Mouse (Mus musculus): ENCODE measurements around the gene Itga9. TPM values are rescaled to one million over a fixed set of nuclear protein-coding genes. Genes with fewer than 3 reads are reported as not detected.

Itga9 gene
- polyA plus RNA-seq, 1 experiment from 2014 or later: 5.9 TPM

DNA sequence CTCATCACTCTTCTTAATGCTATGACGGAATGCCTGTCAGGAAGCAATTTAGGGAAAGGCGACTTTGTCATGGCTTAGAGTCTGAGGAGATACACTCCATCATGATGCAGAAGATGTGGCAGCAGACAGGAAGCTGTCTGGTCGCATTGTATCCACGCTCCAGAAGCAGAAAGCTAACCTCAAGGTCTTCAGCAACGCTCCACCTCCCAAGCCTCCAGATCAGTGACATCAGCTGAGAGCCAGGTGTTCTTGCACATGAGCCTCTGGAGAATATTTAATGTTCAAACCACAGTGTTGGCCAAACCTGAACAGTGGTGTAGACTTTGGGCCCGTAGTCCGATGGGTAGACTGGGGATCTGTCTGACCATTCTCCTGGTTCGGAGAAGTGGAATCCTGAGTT is 55.5 kb downstream of the Itga9 start:
- 87% methylated on average over 8 of the region's 8 CpGs for WGBS
- no peak for ATAC-seq
- no peak for TF ChIP-seq CTCF (IDR thresholded peaks at IDR 0.05; ENCODE audit: low read depth)

DNA sequence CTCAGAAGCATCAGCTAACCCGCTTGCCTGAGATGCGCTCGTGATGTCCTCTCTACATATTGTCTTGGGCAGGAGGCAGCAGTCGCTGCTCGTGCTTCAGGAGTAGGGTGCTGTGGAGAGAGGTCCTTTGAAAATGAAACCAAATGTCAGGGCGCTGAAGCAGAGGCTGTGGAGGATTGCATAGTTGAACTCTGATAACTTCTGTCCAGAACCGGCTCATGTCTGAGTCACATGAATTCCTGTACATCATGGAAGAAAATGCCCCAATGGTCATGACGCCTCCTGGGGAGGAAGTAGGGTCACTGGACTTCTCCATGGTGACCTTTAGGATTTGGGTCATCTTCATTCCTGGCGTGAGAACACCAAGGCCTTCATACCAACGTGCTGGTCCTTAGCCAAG is 56.0 kb downstream of the Itga9 start:
- H3K36me3 ChIP-seq (ENCODE audit: control insufficient read depth, insufficient read depth): peaks cover 18% of the 10 kb centered on the region; the same call in 1 of the 2 replicates
- no peak for ATAC-seq
- no peaks in the 10 kb centered on the region for H3K4me1 ChIP-seq (replicated peaks; ENCODE audit: control insufficient read depth, insufficient read depth, low read length)
- no peaks in the 10 kb centered on the region for H3K27me3 ChIP-seq (replicated peaks; ENCODE audit: control insufficient read depth, insufficient read depth, low read length)
- whole genome bisulfite sequencing: 90% methylated on average over 10 of the region's 10 CpGs
- no peak overlapping the region for H3K4me2 ChIP-seq (replicated peaks; ENCODE audit: low read depth)
- no peaks in the 10 kb centered on the region for H3K9me3 ChIP-seq (ENCODE audit: control insufficient read depth)
- no peak for TF ChIP-seq CTCF (IDR thresholded peaks at IDR 0.05; ENCODE audit: low read depth)
- no peak overlapping the region for H3K9ac ChIP-seq (ENCODE audit: low read depth, low read length)
- H3K4me3 ChIP-seq (ENCODE audit: low read depth, low read length): no peak overlapping the region
- H3K27ac ChIP-seq (ENCODE audit: low read depth, low read length): no peak overlapping the region

More for the DNA sequence above, 55.5 kb downstream of the Itga9 start:
- Histone ChIP-seq H3K27me3 (replicated peaks; ENCODE audit: control insufficient read depth, insufficient read depth, low read length) (no peaks in the 10 kb centered on the region), H3K4me3 (ENCODE audit: low read depth, low read length) (no peak overlapping the region), H3K27ac (ENCODE audit: low read depth, low read length) (no peak overlapping the region), H3K9ac (ENCODE audit: low read depth, low read length) (no peak overlapping the region), H3K36me3 (ENCODE audit: control insufficient read depth, insufficient read depth) (peaks cover 18% of the 10 kb centered on the region; the same call in 1 of the 2 replicates), H3K9me3 (ENCODE audit: control insufficient read depth) (no peaks in the 10 kb centered on the region), H3K4me2 (replicated peaks; ENCODE audit: low read depth) (no peak overlapping the region), H3K4me1 (replicated peaks; ENCODE audit: control insufficient read depth, insufficient read depth, low read length) (no peaks in the 10 kb centered on the region)

DNA sequence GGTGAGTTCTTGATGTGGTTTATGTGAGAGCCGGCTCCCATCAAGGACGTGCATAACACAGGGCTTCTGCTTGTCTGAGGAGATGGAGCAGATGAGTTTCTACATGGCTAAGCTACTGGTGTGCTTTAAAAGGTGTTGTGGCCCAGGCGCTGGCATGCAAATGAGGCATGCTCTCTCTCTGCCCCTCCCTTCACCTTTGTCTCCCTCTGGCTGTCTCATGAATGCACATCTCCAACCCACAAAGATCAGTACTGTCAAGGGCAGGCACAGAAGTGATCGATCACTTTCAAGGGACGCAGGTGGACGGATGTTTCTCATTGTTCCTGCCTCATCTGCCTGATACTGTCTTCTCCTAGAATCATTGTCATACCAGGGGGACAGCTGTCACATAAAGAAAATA is 57.4 kb downstream of the Itga9 start:
- WGBS: 70% methylated on average over 6 of the region's 6 CpGs
- Histone ChIP-seq H3K36me3 (ENCODE audit: control insufficient read depth, insufficient read depth) (peaks cover 12% of the 10 kb centered on the region; the same call in 1 of the 2 replicates), H3K9ac (ENCODE audit: low read depth, low read length) (no peak overlapping the region)

DNA sequence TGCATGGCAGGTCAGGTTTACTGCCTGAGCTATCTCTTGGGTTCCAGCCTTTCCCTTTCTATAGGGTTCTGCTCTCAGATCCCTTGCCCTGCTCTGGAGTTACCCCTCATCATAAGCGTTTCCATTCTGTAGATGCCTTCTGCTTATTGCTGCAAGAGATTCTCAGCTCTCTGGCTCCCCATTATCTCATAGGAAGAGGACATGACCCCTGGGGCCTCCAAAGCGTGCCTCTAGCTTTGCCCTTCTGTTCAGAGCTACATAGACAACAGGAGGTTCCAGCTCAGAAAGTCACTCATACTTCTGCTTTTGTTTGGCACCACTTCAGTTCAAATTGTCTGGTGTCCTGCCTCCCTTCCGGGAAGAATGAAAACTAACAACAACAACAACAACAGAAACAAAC is 59.6 kb downstream of the Itga9 start:
- 81% methylated on average over 3 of the region's 3 CpGs for WGBS
- Histone ChIP-seq H3K9ac (ENCODE audit: low read depth, low read length) (no peak overlapping the region), H3K9me3 (ENCODE audit: control insufficient read depth) (no peaks in the 10 kb centered on the region), H3K4me3 (ENCODE audit: low read depth, low read length) (no peak overlapping the region), H3K4me1 (replicated peaks; ENCODE audit: control insufficient read depth, insufficient read depth, low read length) (no peaks in the 10 kb centered on the region), H3K27ac (ENCODE audit: low read depth, low read length) (no peak overlapping the region), H3K4me2 (replicated peaks; ENCODE audit: low read depth) (no peak overlapping the region), H3K27me3 (replicated peaks; ENCODE audit: control insufficient read depth, insufficient read depth, low read length) (no peaks in the 10 kb centered on the region), H3K36me3 (ENCODE audit: control insufficient read depth, insufficient read depth) (peaks cover 12% of the 10 kb centered on the region; the same call in 1 of the 2 replicates)
- no peak for ATAC-seq
- TF ChIP-seq CTCF (IDR thresholded peaks at IDR 0.05; ENCODE audit: low read depth): no peak

More for the DNA sequence above, 57.4 kb downstream of the Itga9 start:
- H3K9me3 ChIP-seq (ENCODE audit: control insufficient read depth): no peaks in the 10 kb centered on the region
- no peaks in the 10 kb centered on the region for H3K27me3 ChIP-seq (replicated peaks; ENCODE audit: control insufficient read depth, insufficient read depth, low read length)
- no peak for TF ChIP-seq CTCF (IDR thresholded peaks at IDR 0.05; ENCODE audit: low read depth)
- H3K4me1 ChIP-seq (replicated peaks; ENCODE audit: control insufficient read depth, insufficient read depth, low read length): no peaks in the 10 kb centered on the region
- H3K27ac ChIP-seq (ENCODE audit: low read depth, low read length): no peak overlapping the region
- no peak for ATAC-seq
- H3K4me2 ChIP-seq (replicated peaks; ENCODE audit: low read depth): no peak overlapping the region
- no peak overlapping the region for H3K4me3 ChIP-seq (ENCODE audit: low read depth, low read length)

DNA sequence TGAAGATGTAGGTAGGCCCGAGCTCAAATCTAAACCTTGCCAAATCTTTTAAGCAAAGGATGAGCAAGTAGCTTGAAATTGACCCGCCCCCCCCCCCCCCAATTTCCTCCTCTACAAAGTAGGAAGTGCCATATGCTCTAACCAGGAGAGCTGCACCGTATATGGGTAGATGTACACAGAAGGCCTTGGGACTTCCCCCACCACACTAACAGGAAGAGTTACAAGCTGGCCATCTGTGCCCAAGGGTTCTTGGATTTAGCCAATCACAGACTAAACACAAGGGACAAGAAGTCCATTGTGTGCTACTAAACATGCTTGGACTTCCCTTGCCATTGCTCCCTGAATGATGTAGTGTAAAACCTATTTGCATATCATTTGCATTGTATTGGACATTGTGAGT is 63.2 kb downstream of the Itga9 start:
- H3K9ac ChIP-seq (ENCODE audit: low read depth, low read length): no peak overlapping the region
- H3K27me3 ChIP-seq (replicated peaks; ENCODE audit: control insufficient read depth, insufficient read depth, low read length): no peaks in the 10 kb centered on the region
- no peaks in the 10 kb centered on the region for H3K4me1 ChIP-seq (replicated peaks; ENCODE audit: control insufficient read depth, insufficient read depth, low read length)
- TF ChIP-seq CTCF (IDR thresholded peaks at IDR 0.05; ENCODE audit: low read depth): no peak
- peaks cover 6% of the 10 kb centered on the region; the same call in 1 of the 2 replicates for H3K36me3 ChIP-seq (ENCODE audit: control insufficient read depth, insufficient read depth)
- H3K9me3 ChIP-seq (ENCODE audit: control insufficient read depth): no peaks in the 10 kb centered on the region
- 73% methylated on average over 3 of the region's 3 CpGs for WGBS
- no peak overlapping the region for H3K4me2 ChIP-seq (replicated peaks; ENCODE audit: low read depth)
- no peak overlapping the region for H3K27ac ChIP-seq (ENCODE audit: low read depth, low read length)
- H3K4me3 ChIP-seq (ENCODE audit: low read depth, low read length): no peak overlapping the region
- ATAC-seq: no peak

DNA sequence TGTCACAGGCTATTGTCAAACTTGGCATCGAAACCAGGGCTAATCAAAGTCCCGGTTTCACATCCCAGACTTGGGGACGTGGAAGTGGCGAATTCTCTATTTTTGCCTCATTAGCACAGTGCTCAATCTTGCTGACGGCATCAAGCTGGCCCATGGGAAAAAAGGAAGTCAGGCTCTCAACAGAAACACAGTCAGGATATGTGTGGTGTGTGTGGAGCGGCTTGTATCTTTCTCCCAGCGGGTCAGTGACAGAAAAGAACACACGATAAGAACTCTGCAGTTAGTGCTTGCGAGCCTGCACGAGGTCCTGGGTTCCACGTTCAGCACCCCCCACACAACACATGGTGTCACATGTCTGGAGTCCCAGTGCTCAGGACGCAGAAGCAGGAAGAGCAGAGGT is 67.8 kb downstream of the Itga9 start:
- TF ChIP-seq CTCF (IDR thresholded peaks at IDR 0.05; ENCODE audit: low read depth): no peak
- H3K9ac ChIP-seq (ENCODE audit: low read depth, low read length): no peak overlapping the region
- H3K9me3 ChIP-seq (ENCODE audit: control insufficient read depth): no peaks in the 10 kb centered on the region
- H3K4me1 ChIP-seq (replicated peaks; ENCODE audit: control insufficient read depth, insufficient read depth, low read length): no peaks in the 10 kb centered on the region; the same call in 1 of the 2 replicates
- no peak overlapping the region for H3K4me3 ChIP-seq (ENCODE audit: low read depth, low read length)
- H3K27me3 ChIP-seq (replicated peaks; ENCODE audit: control insufficient read depth, insufficient read depth, low read length): no peaks in the 10 kb centered on the region
- no peak for ATAC-seq
- no peak overlapping the region for H3K4me2 ChIP-seq (replicated peaks; ENCODE audit: low read depth)
- no peak overlapping the region for H3K27ac ChIP-seq (ENCODE audit: low read depth, low read length)
- 72% methylated on average over 12 of the region's 12 CpGs for WGBS
- peaks cover 6% of the 10 kb centered on the region; the same call in 1 of the 2 replicates for H3K36me3 ChIP-seq (ENCODE audit: control insufficient read depth, insufficient read depth)

DNA sequence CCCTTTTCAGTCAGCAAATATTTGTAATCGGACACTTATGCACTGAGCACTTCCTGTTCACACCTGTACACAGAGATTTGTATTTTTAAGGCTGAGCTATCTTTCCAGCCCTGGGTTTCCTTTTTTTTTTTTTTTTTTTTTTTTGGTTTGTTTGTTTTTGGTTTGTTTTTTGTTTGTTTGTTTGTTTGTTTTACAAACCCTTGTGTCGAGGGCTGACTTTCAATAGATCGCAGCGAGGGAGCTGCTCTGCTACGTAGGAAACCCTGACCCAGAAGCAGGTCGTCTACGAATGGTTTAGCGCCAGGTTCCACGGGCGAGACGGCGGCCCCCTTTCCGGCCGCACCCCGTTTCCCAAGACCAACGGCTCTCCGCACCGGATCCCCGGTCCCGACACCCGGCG is 68.3 kb downstream of the Itga9 start:
- H3K36me3 ChIP-seq (ENCODE audit: control insufficient read depth, insufficient read depth): peaks cover 6% of the 10 kb centered on the region; the same call in 1 of the 2 replicates
- no peaks in the 10 kb centered on the region for H3K9me3 ChIP-seq (ENCODE audit: control insufficient read depth)
- WGBS: 88% methylated on average over 22 of the region's 22 CpGs
- H3K4me3 ChIP-seq (ENCODE audit: low read depth, low read length): no peak overlapping the region
- peak; percentile 77 for ATAC-seq
- no peaks in the 10 kb centered on the region for H3K27me3 ChIP-seq (replicated peaks; ENCODE audit: control insufficient read depth, insufficient read depth, low read length)
- H3K4me1 ChIP-seq (replicated peaks; ENCODE audit: control insufficient read depth, insufficient read depth, low read length): no peaks in the 10 kb centered on the region; the same call in 1 of the 2 replicates
- no peak for TF ChIP-seq CTCF (IDR thresholded peaks at IDR 0.05; ENCODE audit: low read depth)
- no peak overlapping the region for H3K4me2 ChIP-seq (replicated peaks; ENCODE audit: low read depth)
- H3K27ac ChIP-seq (ENCODE audit: low read depth, low read length): no peak overlapping the region
- no peak overlapping the region for H3K9ac ChIP-seq (ENCODE audit: low read depth, low read length)
